Mouse (Mus musculus) G1E (cell line): ENCODE measurements around the gene Nlk. TPM values are rescaled to one million over a fixed set of nuclear protein-coding genes. Genes with fewer than 3 reads are reported as not detected.
"Not testable (repeated sequence)": the region's sequence is repeated elsewhere in the genome, so short reads cannot be mapped to it uniquely, and the experiment has no call there.

Experiments
- ATAC-seq: 2 replicates; pipeline ENCODE4 v1.8.0; 2016; ENCODE audit warnings: mild to moderate bottlenecking; ENCODE audit not compliant: insufficient number of reproducible peaks, poor library complexity, low FRiP score, severe bottlenecking; ENCODE audit errors: extremely low read depth
- DNase-seq: peaks from one replicate; pipeline ENCODE4 v3.0.0; 2012; ENCODE audit warnings: low spot score
- H3K27me3 ChIP-seq: 2 replicates; pipeline ENCODE4 v1.6.1; 2012; ENCODE audit warnings: mild to moderate bottlenecking, low read length, inconsistent platforms; ENCODE audit not compliant: insufficient read depth
- H3K36me3 ChIP-seq: replicated peaks from 2 replicates; pipeline ENCODE3; 2012; ENCODE audit warnings: mild to moderate bottlenecking, inconsistent platforms
- H3K4me1 ChIP-seq: 2 replicates; pipeline ENCODE4 v1.6.1; 2012; ENCODE audit warnings: low read depth, low read length, inconsistent platforms, mixed read lengths; ENCODE audit not compliant: insufficient read depth
- H3K4me3 ChIP-seq: 2 replicates; pipeline ENCODE4 v1.5.1; 2012; ENCODE audit warnings: low read depth, mild to moderate bottlenecking, inconsistent platforms, low read length, moderate library complexity, mixed read lengths
- H3K9me3 ChIP-seq: replicated peaks from 2 replicates; pipeline ENCODE4 v1.6.1; 2012; ENCODE audit warnings: inconsistent platforms
- CTCF ChIP-seq: IDR thresholded peaks from 2 replicates; pipeline ENCODE4 v1.5.1; 2012; ENCODE audit warnings: low read depth, low read length, inconsistent platforms, mixed read lengths
- GATA1 ChIP-seq: IDR thresholded peaks from 2 replicates; pipeline ENCODE4 v1.6.1; 2012; ENCODE audit warnings: borderline replicate concordance, low read length, inconsistent platforms, mixed read lengths
- GATA2 ChIP-seq: IDR thresholded peaks from 2 replicates; pipeline ENCODE4 v1.6.1; 2012; ENCODE audit warnings: low read depth, low read length, inconsistent platforms, borderline replicate concordance
- POLR2AphosphoS5 ChIP-seq: IDR thresholded peaks from 2 replicates; pipeline ENCODE4 v1.6.1; 2012; ENCODE audit warnings: low read depth, low read length, inconsistent platforms; ENCODE audit not compliant: insufficient replicate concordance
- TAL1 ChIP-seq: conservative IDR thresholded peaks from 2 replicates; pipeline ENCODE4 v1.6.1; 2012; ENCODE audit warnings: low read depth, low read length, inconsistent platforms, mixed read lengths
- polyA plus RNA-seq: library from polyadenylated mRNA; stranded (reverse); fragments of >175 nt; gene quantifications from 2 replicates; pipeline ENCODE4 v1.2.3, GENCODE M21; 2012
- total RNA-seq, 2 experiments: library from RNA; stranded (forward) in 1 of 2; stranded (reverse) in 1 of 2; fragments of 200-1000 nt in 1 of 2; fragments of >200 nt in 1 of 2; fragmentation: Nextera tagmentation in 1 of 2; gene quantifications; 2 replicates each; pipeline ENCODE4 v1.2.3; 2014 to 2017

Gene Nlk
- total and polyA plus RNA-seq, 3 experiments = 8.2 to 32.9 (median 29.4) TPM

GRCm38 (mm10) chr11:78574975-78575374 is 122.2 kb downstream of the Nlk start:
- no peak for ATAC-seq
- no peaks in the 10 kb centered on the region for H3K4me1 ChIP-seq
- H3K36me3 ChIP-seq = peaks cover 62% of the 10 kb centered on the region
- H3K4me3 ChIP-seq = no peak overlapping the region
- TF ChIP-seq GATA2 = no peak
- TF ChIP-seq TAL1 = no peak
- no peaks in the 10 kb centered on the region for H3K9me3 ChIP-seq
- DNase-seq = no peak
- no peaks in the 10 kb centered on the region for H3K27me3 ChIP-seq

- DNase-seq = no peak
- ATAC-seq = no peak
- H3K27me3 ChIP-seq = no peaks in the 10 kb centered on the region
- H3K4me3 ChIP-seq = no peak overlapping the region
- peaks cover 66% of the 10 kb centered on the region for H3K36me3 ChIP-seq
- TF ChIP-seq TAL1 (no peak), CTCF (no peak), GATA2 (no peak), POLR2AphosphoS5 (no peak), GATA1 (no peak)
- H3K9me3 ChIP-seq = no peaks in the 10 kb centered on the region
- H3K4me1 ChIP-seq = no peaks in the 10 kb centered on the region
Observed at GRCm38 (mm10) chr11:78574536-78574935, 122.6 kb downstream of the Nlk start.

GRCm38 (mm10) chr11:78574031-78574430 is 123.1 kb downstream of the Nlk start:
- not testable (repeated sequence) for H3K9me3 ChIP-seq, DNase-seq, H3K27me3 ChIP-seq, H3K4me1 ChIP-seq, H3K4me3 ChIP-seq, ATAC-seq
- H3K36me3 ChIP-seq = peaks cover 71% of the 10 kb centered on the region

GRCm38 (mm10) chr11:78571854-78572253 is 125.3 kb downstream of the Nlk start:
- DNase-seq = no peak
- Histone ChIP-seq H3K9me3 (no peaks in the 10 kb centered on the region), H3K4me3 (no peak overlapping the region), H3K36me3 (peaks cover 69% of the 10 kb centered on the region), H3K4me1 (no peaks in the 10 kb centered on the region), H3K27me3 (no peaks in the 10 kb centered on the region)
- no peak for ATAC-seq
- TF ChIP-seq GATA1 = no peak
- TF ChIP-seq CTCF = no peak
- no peak for TF ChIP-seq TAL1
- no peak for TF ChIP-seq GATA2
- TF ChIP-seq POLR2AphosphoS5 = no peak

- Histone ChIP-seq H3K27me3 (no peaks in the 10 kb centered on the region), H3K4me3 (no peak overlapping the region), H3K4me1 (no peaks in the 10 kb centered on the region), H3K36me3 (peaks cover 69% of the 10 kb centered on the region), H3K9me3 (no peaks in the 10 kb centered on the region)
- DNase-seq = no peak
- no peak for TF ChIP-seq GATA2
- no peak for TF ChIP-seq POLR2AphosphoS5
- TF ChIP-seq TAL1 = no peak
- TF ChIP-seq GATA1 = no peak
- TF ChIP-seq CTCF = no peak
- ATAC-seq = no peak
Observed at GRCm38 (mm10) chr11:78571441-78571840, 125.7 kb downstream of the Nlk start.

GRCm38 (mm10) chr11:78569806-78570205 is 127.4 kb downstream of the Nlk start:
- no peak for TF ChIP-seq POLR2AphosphoS5
- TF ChIP-seq CTCF = no peak
- TF ChIP-seq TAL1 = no peak
- no peak for TF ChIP-seq GATA2
- no peak for TF ChIP-seq GATA1
- Histone ChIP-seq H3K36me3 (peaks cover 64% of the 10 kb centered on the region), H3K4me1 (no peaks in the 10 kb centered on the region), H3K4me3 (no peak overlapping the region), H3K9me3 (no peaks in the 10 kb centered on the region), H3K27me3 (no peaks in the 10 kb centered on the region)
- DNase-seq (no peak), ATAC-seq (no peak)

GRCm38 (mm10) chr11:78568827-78569226 is 128.3 kb downstream of the Nlk start:
- TF ChIP-seq TAL1 (no peak), GATA1 (no peak), CTCF (no peak), GATA2 (no peak), POLR2AphosphoS5 (no peak)
- Histone ChIP-seq H3K36me3 (peaks cover 60% of the 10 kb centered on the region), H3K4me1 (no peaks in the 10 kb centered on the region), H3K27me3 (no peaks in the 10 kb centered on the region), H3K9me3 (no peaks in the 10 kb centered on the region), H3K4me3 (no peak overlapping the region)
- no peak for DNase-seq
- ATAC-seq = no peak
